Mouse (Mus musculus): Measurements from ENCODE around the gene Robo1.
A peak's percentile ranks its signal among the peaks of the same experiment; 100 is the strongest.

The Robo1 gene

DNA sequence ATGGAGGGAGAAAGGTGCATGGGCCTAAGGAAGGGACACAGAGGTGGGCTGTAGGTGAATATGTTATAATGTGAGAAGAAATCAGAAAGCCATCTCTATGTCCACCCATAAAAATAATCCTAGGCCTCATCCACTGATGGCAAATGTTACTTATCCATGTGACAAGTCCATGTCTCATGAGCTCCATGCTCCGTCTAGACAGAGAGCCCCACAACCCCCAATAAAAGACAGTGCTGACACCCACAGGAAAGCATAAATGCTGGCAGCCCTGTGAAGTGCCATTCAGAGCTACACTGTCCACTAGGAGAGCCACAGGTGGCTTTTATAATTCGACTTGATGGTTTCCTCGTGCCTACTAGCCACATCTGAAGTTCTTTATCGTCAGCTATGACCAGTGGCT, 694.6 kb downstream of the Robo1 start:
- ATAC-seq (ENCODE audit: low TSS enrichment), result no peak

DNA sequence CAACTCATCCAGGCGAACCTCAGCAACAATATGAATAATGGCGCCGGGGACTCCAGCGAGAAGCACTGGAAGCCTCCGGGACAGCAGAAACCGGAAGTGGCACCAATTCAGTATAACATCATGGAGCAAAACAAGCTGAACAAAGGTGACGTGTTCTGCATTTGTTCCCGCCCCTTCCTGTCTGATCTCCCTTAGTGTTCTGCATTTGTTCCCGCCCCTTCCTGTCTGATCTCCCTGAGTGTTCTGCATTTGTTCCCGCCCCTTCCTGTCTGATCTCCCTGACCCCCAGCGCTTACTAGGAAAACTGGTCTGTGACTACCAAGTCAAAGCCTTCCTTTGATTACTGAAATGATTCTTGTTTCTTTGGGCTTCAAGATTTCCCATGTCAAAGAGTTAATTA, 696.5 kb downstream of the Robo1 start:
- ATAC-seq (ENCODE audit: low TSS enrichment), result no peak

DNA sequence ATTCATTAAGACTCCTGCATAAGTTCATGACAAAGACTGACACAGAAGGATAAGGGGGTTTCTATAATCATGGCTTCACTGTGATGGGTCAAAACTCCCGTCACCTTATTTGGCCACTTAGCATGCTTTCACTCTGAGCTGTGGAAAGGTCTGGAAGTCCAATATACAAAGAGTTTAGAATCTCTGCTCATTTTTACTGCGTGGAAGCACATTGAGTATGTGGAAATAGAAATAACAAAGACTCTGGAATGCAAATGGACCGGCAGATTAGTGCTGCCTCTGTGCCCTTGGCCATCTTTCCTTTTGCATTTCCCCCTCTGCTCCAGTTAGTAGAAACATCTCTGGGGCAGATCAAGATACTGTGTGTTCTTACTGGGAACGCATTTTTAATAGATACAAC, 697.7 kb downstream of the Robo1 start:
- no peak for ATAC-seq (ENCODE audit: low TSS enrichment)

DNA sequence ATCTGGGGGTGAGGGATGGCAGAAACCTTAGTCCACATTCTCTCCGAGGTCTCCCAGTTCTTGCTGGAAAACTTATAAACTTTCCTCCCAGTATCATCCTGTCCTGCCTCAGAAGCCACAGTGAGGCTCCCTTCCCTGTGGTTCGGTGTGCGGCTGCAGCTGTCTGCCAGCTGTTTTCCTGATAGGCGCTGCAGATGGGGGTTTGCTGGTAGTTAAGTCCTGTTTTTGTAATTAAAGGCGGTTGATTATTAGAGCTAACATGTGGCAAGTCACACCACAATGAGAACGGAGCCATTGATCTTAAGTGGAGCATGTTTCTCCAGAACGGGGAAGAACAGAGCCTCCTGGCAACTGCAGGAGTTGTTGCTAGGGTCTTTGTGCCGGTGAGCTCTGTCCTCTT, 699.3 kb downstream of the Robo1 start:
- ATAC-seq (ENCODE audit: low TSS enrichment), result no peak

DNA sequence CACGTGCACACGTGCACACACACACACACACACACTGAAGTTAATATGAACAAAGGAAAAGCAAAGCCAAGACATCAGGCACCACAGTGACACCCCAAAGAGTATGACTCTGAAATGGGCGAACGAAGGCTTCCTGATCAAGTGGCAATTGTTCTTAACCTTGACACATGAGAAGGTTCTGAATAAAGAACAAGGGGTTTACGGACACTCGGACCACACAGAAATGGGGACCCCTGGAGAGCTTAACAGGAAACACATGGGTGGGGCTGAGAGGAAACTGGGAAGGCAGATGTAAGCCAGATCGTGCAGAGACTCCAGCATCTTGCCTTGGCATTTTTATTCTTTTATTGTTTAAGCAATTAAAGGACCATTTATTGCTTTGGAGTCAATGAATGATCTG, 703.2 kb downstream of the Robo1 start:
- no peak for ATAC-seq (ENCODE audit: low TSS enrichment)

DNA sequence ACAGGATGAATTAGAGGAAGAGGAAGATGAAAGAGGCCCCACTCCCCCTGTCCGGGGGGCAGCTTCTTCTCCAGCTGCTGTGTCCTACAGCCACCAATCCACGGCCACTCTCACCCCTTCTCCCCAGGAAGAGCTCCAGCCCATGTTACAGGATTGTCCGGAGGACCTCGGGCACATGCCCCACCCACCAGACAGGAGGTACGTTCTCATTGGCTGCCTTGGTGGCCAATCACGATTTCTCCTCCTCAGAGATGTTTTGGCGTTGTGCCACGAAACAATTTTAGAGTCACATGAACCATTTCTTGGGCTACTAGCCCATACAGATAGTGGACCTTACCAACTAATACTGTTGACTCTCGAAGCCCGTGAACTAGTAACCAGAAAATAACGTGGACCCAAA, 704.8 kb downstream of the Robo1 start:
- ATAC-seq (ENCODE audit: low TSS enrichment), result no peak

DNA sequence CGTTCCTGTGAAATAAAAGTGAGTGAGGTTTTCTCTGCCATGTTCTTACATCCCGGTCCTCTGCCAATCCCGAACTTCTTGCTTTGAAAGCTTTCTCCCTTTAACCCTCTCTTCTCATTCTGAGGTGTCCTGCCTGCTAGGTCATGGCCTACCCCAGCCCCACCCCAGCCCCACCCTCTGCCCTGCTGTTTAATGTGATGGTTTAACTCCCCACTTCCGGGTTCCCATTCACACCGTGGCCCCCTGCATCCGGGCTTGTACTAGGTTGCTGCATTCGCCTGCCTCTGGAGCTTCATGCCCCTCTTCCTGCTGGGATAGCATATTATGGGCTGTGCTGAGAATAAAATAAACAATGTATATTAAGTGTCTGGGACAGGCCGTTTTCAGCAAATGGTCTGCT, 706.4 kb downstream of the Robo1 start:
- ATAC-seq (ENCODE audit: low TSS enrichment), result no peak

DNA sequence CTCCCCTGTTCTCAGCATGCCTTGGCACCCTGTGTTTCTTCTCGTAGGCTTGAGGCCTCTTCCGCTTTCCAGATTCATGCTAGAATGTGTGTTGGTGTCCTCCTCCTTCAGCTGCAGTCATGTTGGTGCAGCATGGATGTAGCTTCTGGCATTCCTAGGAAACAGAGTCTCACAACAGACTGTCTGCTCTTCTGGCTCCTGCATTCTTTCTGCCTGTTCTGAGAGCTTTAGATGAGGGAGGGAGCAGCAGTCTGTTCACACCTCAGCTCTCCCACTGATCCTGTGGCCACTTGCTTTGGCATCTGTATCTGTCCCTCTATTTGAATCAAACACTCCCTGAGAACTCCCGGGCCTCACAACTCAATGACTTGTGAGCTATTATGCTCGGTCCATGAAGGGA, 707.9 kb downstream of the Robo1 start:
- ATAC-seq (ENCODE audit: low TSS enrichment), result peak; percentile 94

DNA sequence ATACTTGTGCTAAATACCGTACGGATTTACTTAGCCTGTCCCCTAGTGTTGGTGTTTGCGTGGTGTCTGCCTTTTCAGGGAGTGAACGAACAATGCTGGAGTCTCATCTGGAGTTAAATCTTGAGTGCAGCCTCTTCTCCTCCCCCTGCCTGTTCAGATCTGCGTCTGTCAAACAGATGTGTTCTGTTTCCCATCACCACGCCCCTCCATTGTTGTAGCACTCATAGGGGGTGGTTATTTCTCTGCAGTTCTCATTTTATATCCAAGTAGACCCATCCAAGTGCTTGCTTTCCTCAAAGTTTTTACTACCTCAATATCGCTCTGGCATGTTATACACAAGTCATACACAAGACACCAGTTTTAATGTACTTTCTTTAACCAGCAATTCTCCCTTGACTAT, 708.7 kb downstream of the Robo1 start:
- ATAC-seq (ENCODE audit: low TSS enrichment), result no peak

DNA sequence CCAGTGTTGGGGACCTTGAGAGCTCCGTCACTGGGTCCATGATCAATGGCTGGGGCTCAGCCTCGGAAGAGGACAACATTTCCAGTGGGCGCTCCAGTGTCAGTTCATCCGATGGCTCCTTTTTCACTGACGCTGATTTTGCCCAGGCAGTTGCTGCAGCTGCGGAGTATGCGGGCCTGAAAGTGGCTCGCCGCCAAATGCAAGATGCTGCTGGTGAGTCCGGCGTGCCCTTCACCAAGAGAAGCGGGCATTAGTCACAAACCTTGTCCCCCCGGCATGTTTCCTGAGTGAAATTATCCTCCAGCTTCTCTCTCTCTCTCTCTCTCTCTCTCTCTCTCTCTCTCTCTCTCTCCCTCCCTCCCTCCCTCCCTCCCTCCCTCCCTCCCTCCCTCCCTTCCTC, 716.2 kb downstream of the Robo1 start:
- no peak for ATAC-seq (ENCODE audit: low TSS enrichment)

DNA sequence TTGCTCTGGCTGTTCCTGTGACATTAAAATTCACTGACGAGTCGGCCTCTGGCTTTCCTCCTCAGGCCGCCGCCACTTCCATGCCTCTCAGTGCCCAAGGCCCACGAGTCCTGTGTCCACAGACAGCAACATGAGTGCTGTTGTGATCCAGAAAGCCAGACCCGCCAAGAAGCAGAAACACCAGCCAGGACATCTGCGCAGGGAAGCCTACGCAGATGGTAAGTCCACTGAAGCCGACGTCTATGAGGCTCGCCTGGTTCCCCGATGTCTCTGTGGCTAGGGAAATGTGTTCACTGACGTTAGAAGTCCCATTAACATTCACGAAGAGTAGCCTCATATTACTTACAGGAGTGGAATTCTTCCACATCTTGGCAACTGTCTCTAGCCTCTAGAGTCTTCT, 719.6 kb downstream of the Robo1 start:
- peak; percentile 86 for ATAC-seq (ENCODE audit: low TSS enrichment)

DNA sequence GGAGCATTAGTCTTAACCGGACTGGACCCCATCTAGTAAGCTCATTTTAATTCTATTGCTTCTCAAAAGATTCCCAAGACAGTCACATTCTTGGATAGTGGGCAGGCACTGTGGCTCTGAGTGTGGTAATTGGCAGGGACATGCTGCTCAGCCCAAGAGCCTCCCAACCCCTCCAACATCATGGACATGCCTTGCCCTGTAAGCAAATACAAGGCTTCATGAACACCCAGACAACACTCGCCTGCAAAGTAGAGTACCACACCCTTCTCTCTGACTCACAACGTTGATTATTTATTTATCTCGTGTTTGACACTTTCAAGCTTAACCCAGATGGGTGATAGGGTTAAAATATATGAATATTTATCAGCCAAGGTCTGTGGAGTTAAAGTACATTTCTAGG, 722.9 kb downstream of the Robo1 start:
- ATAC-seq (ENCODE audit: low TSS enrichment), result no peak

DNA sequence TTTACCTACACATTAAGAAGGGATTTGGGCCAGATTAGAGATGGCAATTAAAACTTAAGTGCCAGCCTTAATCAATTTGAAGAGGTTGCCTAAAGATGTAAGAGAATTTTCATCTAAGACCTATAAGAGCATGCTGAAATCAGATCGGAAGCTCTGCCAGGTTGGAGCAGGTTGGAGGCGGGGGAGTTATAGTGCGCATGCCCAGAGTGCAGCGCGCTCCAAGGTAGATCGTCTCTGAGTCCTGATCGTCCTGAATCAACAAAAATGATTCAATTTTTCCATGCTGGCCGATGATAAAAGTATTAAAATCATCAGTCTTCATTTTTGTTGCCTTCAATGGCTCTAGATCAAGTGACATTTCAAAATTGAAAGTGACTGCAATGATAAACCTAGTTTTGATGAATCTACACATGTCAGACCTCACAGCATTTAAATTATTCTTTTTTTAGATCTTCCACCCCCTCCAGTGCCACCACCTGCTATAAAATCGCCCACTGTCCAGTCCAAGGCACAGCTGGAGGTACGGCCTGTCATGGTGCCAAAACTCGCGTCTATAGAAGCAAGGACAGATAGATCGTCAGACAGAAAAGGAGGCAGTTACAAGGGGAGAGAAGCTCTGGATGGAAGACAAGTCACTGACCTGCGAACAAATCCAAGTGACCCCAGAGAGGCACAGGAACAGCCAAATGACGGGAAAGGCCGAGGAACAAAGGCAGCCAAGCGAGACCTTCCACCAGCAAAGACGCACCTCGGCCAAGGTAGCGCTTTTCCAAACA, 727.3 kb downstream of the Robo1 start:
- peak; percentile 84 for ATAC-seq (ENCODE audit: low TSS enrichment)

DNA sequence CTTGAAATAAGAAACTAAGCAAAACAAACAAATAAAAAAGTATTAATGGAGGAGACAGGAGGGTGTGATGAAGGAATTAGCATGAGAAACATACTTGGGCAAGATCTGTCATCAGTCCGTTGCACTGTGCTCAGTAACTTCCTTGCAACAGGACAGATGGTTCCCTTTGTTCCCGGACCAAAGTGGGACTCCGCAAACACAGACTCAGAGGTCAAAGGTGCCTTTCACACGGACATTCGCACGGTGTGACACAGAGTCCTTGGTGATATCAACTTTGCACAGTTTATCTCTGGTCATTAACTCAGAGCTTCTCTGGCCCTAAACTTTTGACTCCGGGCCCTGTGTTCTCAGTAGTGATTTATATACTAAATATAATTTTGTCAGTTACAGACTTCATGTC, 730.4 kb downstream of the Robo1 start:
- ATAC-seq (ENCODE audit: low TSS enrichment), result no peak

DNA sequence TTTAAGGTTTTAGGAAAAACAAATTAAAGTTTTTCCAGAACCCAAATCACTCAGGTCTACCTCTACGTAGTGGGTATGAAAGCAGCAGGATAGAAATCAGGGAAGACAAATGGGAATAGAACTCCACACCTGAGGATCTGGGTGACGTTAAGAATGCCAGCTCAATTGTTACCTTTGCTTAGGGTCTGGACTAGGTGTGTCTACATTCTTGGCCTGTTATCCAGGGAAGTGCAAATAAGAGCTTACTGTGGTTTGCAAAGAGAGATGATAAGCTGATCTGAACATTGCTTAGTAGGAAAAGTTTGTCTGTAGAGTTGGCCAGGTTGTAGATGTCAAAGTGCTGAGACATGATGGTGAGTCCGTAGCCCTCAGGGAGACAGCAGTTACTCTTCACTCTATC, 754.4 kb downstream of the Robo1 start:
- no peak for ATAC-seq (ENCODE audit: low TSS enrichment)

DNA sequence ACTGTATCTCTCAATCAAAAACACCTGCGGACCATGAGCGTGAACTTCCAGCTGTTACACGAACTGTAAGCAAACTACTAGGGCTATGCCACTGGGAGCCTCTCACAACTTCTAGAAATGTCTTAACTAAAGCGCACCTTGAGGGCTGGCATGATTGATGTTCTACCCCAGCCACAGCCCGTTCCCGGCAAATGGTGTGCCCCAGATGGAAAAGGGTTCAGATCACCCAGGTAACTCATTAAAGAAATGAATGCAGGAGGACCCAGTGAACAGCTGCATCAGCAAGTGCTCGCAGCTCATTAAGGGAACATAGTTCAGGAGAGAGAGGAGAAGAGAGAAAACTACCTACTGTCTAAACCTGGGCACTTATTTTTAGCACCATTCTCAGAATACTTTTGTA, 759.7 kb downstream of the Robo1 start:
- no peak for ATAC-seq (ENCODE audit: low TSS enrichment)

DNA sequence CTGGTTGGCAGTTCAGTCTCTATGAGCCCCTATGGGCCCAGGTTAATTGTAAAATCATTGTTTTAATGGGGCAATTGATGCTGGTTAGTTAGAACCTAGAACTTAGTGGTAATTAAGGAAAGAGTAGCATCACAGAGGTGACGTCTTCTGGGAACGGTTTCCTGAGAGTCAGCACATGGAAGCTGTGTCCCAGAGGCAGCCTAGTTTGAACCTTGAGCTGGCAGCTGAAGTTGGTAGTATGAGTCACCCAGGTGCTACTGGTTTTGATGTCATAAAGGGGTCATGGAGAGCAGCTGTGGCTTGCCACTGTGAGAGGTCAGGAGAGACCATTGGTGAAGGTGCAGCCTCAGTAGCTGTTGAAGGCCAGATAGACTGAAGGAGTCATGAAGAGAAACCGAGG, 763.9 kb downstream of the Robo1 start:
- ATAC-seq (ENCODE audit: low TSS enrichment), result no peak

DNA sequence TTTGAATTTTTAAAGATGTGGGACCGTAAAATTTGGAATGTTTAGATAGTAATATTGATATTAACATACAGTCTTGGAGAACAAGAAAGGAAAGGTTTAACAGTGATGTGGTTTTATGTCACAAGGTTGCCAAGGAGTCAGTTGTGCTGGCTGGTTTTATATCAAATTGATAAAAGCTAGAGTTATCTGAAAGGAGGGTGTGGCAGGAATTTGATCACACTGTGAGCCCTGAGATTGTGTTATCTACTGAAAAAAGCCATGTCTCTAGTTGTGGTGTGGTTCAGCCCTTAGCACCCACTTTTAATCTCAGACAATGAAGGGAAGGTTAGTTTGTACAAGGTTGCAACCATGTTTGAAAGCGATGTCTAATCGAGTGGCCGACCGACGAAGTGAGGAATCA, 764.8 kb downstream of the Robo1 start:
- ATAC-seq (ENCODE audit: low TSS enrichment), result no peak

DNA sequence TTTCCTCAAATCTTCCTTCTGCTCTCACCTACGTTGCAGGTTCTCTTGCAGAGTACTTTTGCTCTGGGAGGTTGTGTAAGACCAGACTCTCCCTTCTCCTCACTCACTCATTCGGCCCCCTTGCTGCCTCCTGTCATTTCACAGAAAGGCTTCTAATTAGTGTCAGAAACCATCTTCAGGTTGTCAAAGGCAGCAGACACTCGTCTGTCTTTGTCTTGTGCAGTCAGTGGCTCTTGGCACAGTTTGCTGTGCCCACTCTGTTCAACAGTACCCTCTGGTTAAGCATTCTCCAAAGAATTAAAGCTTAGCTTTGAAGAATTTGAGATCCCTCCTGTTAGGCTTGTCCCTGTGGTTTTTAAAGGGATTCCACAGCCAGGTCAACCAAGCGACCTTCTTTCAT, 774.3 kb downstream of the Robo1 start:
- ATAC-seq (ENCODE audit: low TSS enrichment), result no peak

DNA sequence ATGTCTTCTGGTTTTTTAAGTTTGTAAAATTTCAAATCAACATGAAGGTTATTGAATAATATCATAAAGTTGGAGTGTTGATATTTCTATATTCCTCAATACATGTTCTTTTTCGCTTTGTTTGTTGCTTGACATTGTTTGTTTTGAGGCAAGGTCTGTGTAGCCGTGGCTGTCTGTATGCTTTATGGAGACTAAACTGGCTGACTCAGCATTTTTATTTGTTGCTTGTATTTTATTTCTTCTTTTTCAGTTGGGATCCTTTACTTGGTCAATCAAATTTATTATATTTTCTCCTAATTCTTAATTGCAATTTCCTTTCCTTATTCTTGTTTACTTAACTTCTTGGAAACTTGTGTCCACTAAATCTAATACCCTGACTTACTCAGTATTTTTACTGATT, 775.0 kb downstream of the Robo1 start:
- ATAC-seq (ENCODE audit: low TSS enrichment), result no peak

Data from frontal cortex, adult (tissue).